Mouse (Mus musculus) heart, embryonic 16.5 days (tissue): ENCODE data around the gene Aamdc. TPM values are rescaled to one million over a fixed set of nuclear protein-coding genes. Genes with fewer than 3 reads are reported as not detected.

Experiments used
- ATAC-seq: fragments of 200-750 bp; cut with Nextera tagmentation; replicated peaks from 2 replicates; pipeline ENCODE4 v1.8.0; 2017; ENCODE audit warnings: moderate number of reproducible peaks; ENCODE audit not compliant: insufficient read depth, low FRiP score; ENCODE audit errors: extremely low read depth
- H3K27ac ChIP-seq: fragments of 300-500 bp; sonication (generic); 2 replicates; pipeline ENCODE4 v1.5.1; 2014; ENCODE audit warnings: mild to moderate bottlenecking, low read length, control low read depth, moderate library complexity
- H3K27me3 ChIP-seq: fragments of 300-500 bp; sonication (generic); 2 replicates; pipeline ENCODE4 v1.6.1; 2014; ENCODE audit warnings: low read length, mixed read lengths; ENCODE audit not compliant: control insufficient read depth, insufficient read depth
- H3K36me3 ChIP-seq: fragments of 300-500 bp; sonication (generic); 2 replicates; pipeline ENCODE4 v1.6.1; 2014; ENCODE audit not compliant: control insufficient read depth, insufficient read depth
- H3K4me1 ChIP-seq: fragments of 300-500 bp; sonication (generic); 2 replicates; pipeline ENCODE4 v1.6.1; 2014; ENCODE audit warnings: low read length, mixed read lengths; ENCODE audit not compliant: control insufficient read depth, insufficient read depth
- H3K4me2 ChIP-seq: fragments of 300-500 bp; sonication (generic); 2 replicates; pipeline ENCODE4 v1.6.1; 2014; ENCODE audit warnings: low read depth, mild to moderate bottlenecking, control low read depth, low read length
- H3K4me3 ChIP-seq: fragments of 300-500 bp; sonication (generic); 2 replicates; pipeline ENCODE4 v1.5.1; 2014; ENCODE audit warnings: mild to moderate bottlenecking, control low read depth, low read length
- H3K9ac ChIP-seq: fragments of 300-500 bp; sonication (generic); 2 replicates; pipeline ENCODE4 v1.6.1; 2014; ENCODE audit warnings: low read length, control low read depth
- H3K9me3 ChIP-seq: fragments of 300-500 bp; sonication (generic); replicated peaks from 2 replicates; pipeline ENCODE4 v1.6.1; 2016; ENCODE audit warnings: low read length; ENCODE audit not compliant: control insufficient read depth
- WGBS: fragments of 180-500 bp; shearing (Covaris S2); extraction: QIAGEN DNeasy Blood & Tissue Kit; methylation state at CpG from one replicate; pipeline ENCODE4 v1.1.7; 2014; 5-methylcytosine and 5-hydroxymethylcytosine counted together
- polyA plus RNA-seq: library from polyadenylated mRNA; unstranded; fragments of >200 nt; fragmentation: Nextera tagmentation; extraction: Ambion mirVana; gene quantifications from 2 replicates; pipeline ENCODE4 v1.2.1, GENCODE M21; 2015

Gene Aamdc
- polyA plus RNA-seq, 1 experiment from 2014 or later: 53.0 TPM

DNA sequence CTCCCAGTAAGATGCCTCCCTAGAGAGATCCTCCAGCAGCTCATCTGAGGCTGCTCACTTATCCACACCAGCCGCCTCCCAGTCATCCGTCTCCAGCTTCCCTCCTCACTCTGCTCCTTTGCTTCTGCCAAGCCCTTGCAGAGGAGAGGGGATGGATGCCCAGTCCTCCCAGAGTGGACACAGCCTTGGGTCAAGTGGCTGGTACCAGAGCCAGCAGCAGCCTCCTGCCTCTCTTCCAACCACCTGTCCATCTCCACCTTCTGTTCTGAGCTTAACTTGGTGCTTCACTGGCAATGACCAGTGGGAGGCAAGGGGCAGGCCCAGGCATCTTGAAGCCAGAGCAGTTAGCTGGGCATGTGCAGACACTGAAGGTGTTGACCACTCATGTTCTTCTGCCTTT lies 32.8 kb downstream of the Aamdc start:
- Histone ChIP-seq H3K4me3 (no peak overlapping the region), H3K36me3 (peaks cover 16% of the 10 kb centered on the region), H3K27ac (no peak overlapping the region), H3K4me1 (no peaks in the 10 kb centered on the region), H3K27me3 (no peaks in the 10 kb centered on the region), H3K9me3 (no peaks in the 10 kb centered on the region), H3K4me2 (no peak overlapping the region), H3K9ac (no peak overlapping the region)
- no peak for ATAC-seq
- 55% methylated on average over 2 of the region's 2 CpGs for WGBS

DNA sequence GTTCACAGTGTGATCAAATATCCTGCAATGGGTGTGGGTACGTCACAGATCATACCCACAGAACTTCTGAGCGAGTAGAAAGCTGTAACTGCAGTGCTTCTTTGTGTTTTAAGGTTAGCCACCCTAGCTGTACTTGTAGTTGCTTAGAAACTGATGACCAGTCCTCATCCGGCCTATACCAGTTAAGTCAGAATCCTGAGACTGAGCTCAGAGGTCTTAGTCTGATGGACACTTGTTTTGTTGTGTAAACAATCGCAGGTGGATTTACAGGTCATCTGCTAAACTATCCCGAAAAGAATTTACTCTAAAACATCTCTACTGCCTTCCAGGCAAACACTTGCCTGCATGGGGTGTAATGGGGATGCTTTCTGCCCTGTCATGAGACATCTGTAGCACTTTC lies 42.7 kb downstream of the Aamdc start:
- peaks cover 52% of the 10 kb centered on the region for H3K36me3 ChIP-seq
- H3K4me3 ChIP-seq: no peak overlapping the region
- no peaks in the 10 kb centered on the region for H3K4me1 ChIP-seq
- H3K27ac ChIP-seq: no peak overlapping the region
- no peak overlapping the region for H3K9ac ChIP-seq
- no peak for ATAC-seq
- no peaks in the 10 kb centered on the region for H3K9me3 ChIP-seq
- WGBS: 90% methylated on average over 5 of the region's 5 CpGs
- no peak overlapping the region for H3K4me2 ChIP-seq
- no peaks in the 10 kb centered on the region for H3K27me3 ChIP-seq

DNA sequence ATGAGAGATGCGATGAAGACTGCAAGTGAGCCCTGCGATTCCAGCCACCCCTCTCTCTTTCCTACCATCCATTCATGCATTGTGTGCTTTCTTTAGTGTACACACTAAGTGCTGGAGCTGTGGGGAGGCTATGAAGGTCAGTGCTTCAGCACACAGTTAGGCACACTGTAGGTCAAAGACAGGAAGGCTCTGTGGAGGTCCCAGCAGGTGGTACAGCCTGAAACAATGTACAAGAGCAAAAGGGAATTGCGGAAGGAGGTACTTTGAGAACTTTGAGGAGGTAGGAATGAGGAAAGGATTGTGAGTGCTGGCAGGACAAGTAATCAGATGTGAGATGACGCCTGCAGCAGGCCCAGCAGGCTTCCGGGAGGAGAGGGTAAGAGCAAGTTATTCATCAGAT lies 43.8 kb downstream of the Aamdc start:
- Histone ChIP-seq H3K27ac (no peak overlapping the region), H3K4me3 (no peak overlapping the region), H3K36me3 (peaks cover 52% of the 10 kb centered on the region), H3K27me3 (no peaks in the 10 kb centered on the region), H3K9ac (no peak overlapping the region), H3K9me3 (0 out of 2 replicates have a peak, but pooled peaks cover 3% of the 10 kb centered on the region), H3K4me2 (no peak overlapping the region), H3K4me1 (no peaks in the 10 kb centered on the region)
- 86% methylated on average over 5 of the region's 5 CpGs for WGBS
- ATAC-seq: no peak

DNA sequence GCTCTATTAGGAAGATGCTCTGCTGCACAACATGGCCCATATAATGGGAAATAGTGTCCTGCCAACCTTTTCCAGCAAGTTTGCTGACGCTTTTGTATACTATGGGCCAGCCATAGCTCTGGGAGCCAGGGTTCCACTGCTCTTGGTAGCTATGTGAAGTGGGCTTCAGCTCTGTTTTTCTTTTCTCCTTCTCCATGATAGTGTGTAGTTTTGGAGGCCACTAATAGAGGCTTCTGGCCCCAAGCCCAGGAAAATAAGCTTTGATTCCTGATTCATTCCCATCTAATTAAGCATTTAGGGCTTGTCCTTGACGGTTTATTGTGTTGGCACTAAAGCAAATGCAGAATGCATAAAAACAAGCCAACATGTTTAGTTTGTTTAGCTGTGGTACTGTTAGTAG lies 59.4 kb downstream of the Aamdc start:
- H3K9me3 ChIP-seq: no peaks in the 10 kb centered on the region
- H3K4me3 ChIP-seq: no peak overlapping the region
- no peak overlapping the region for H3K4me2 ChIP-seq
- peaks cover 24% of the 10 kb centered on the region for H3K36me3 ChIP-seq
- no peaks in the 10 kb centered on the region for H3K27me3 ChIP-seq
- H3K9ac ChIP-seq: no peak overlapping the region
- ATAC-seq: no peak
- whole genome bisulfite sequencing: 86% methylated on average over 2 of the region's 2 CpGs
- no peaks in the 10 kb centered on the region; the same call in 1 of the 2 replicates for H3K4me1 ChIP-seq
- H3K27ac ChIP-seq: no peak overlapping the region

DNA sequence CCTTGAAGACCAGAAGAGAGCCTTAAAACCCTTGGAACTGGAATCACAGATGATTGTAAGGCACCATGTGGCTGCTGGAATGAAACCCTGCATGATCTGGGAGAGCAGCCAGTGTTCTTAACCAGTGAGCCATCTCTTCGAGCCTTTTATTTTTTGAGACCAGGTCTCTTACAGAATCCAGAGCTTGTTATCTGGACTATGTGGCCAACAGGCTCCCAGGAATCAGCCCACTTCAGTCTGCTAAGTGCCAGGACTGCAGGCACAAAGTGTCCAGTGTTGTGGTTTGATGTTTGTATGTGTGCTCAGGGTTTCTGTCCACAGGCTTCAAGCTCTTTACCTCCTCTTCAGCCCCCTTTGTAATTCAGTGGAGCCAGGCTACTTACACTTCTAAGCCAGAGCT lies 64.5 kb downstream of the Aamdc start:
- no peak overlapping the region for H3K4me2 ChIP-seq
- ATAC-seq: peak; percentile 89
- H3K27me3 ChIP-seq: no peaks in the 10 kb centered on the region
- H3K36me3 ChIP-seq: peaks cover 32% of the 10 kb centered on the region
- no peak overlapping the region for H3K9ac ChIP-seq
- no peaks in the 10 kb centered on the region for H3K9me3 ChIP-seq
- peaks cover 5% of the 10 kb centered on the region for H3K4me1 ChIP-seq
- H3K27ac ChIP-seq: peak overlapping the region; percentile 84
- WGBS: 46% methylated on average over 1 of the region's 1 CpGs
- H3K4me3 ChIP-seq: no peak overlapping the region

DNA sequence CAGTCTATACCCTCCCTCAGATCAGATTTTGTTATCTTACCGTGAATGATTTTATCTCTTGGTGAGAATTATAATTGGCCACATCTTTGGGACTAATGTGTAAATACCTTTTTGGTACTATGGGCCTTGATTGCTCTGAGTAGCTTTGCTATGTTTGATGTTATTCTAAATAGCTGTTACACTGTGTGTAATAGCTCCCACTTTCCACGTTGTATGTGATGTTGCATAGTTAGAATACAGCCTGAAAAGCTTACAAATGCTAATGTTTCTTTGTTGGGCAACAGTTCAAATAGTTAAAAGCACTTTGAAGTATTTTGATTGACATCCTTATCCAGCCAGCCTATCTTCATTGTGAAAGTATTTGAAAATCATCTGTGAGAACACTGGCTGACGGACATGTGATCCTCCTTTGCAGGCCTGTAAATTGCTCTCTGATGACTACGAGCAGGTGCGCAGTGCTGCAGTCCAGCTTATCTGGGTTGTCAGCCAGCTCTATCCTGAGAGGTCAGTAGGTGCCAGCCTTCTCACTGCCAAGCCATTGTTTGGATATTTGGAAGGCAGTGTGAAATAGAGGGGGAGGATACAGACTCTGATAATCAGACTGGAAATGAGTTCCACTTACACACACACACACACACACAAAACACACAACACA lies 78.6 kb downstream of the Aamdc start:
- WGBS: 47% methylated on average over 5 of the region's 5 CpGs
- Histone ChIP-seq H3K9me3 (no peaks in the 10 kb centered on the region), H3K4me1 (peaks cover 7% of the 10 kb centered on the region), H3K4me3 (no peak overlapping the region), H3K27me3 (no peaks in the 10 kb centered on the region), H3K36me3 (peaks cover 3% of the 10 kb centered on the region; the same call in 1 of the 2 replicates), H3K27ac (peak overlapping the region; percentile 66), H3K4me2 (no peak overlapping the region), H3K9ac (no peak overlapping the region)
- peak; percentile 87 for ATAC-seq

Other genes with a start within 250 kb of the Aamdc start
- 1.1 and 1.2 TPM in 2 replicates for gene Usp35, start 247.5 kb downstream of the Aamdc start, polyA plus RNA-seq
- gene Kctd21, start 247.2 kb downstream of the Aamdc start, polyA plus RNA-seq: 3.8 and 4.1 TPM in 2 replicates
- gene Alg8, start 207.9 kb downstream of the Aamdc start, polyA plus RNA-seq: 26.3 and 28.8 TPM in 2 replicates
- 592 and 600 TPM in 2 replicates for gene Ndufc2, start 179.5 kb downstream of the Aamdc start, polyA plus RNA-seq
- 1.0 and 2.0 TPM in 2 replicates for gene Thrsp, start 161.8 kb downstream of the Aamdc start, polyA plus RNA-seq
- gene Kctd14, start 128.2 kb downstream of the Aamdc start, polyA plus RNA-seq: 1.4 and 1.5 TPM in 2 replicates
- 37.3 and 40.8 TPM in 2 replicates for gene Ints4, start 98.5 kb downstream of the Aamdc start, polyA plus RNA-seq
- 13.2 and 14.0 TPM in 2 replicates for gene Rsf1, start 392 bp upstream of the Aamdc start, polyA plus RNA-seq
- gene Clns1a, start 117.1 kb upstream of the Aamdc start, polyA plus RNA-seq: 96.0 and 116 TPM in 2 replicates
- gene Aqp11, start 158.8 kb upstream of the Aamdc start, polyA plus RNA-seq: 11.4 and 22.6 TPM in 2 replicates
- gene Pak1, start 209.0 kb upstream of the Aamdc start, polyA plus RNA-seq: 3.8 and 4.3 TPM in 2 replicates